Mouse (Mus musculus) hindbrain, embryonic 12.5 days (tissue): ENCODE data around the gene Fads1. TPM values are rescaled to one million over a fixed set of nuclear protein-coding genes. Genes with fewer than 3 reads are reported as not detected.
A peak's percentile ranks its signal among the peaks of the same experiment; 100 is the strongest.

Source experiments
- ATAC-seq: fragments of 200-750 bp; cut with Nextera tagmentation; 2 replicates; pipeline ENCODE4 v1.8.0; 2017; ENCODE audit warnings: moderate TSS enrichment; ENCODE audit not compliant: low FRiP score
- H3K27ac ChIP-seq: fragments of 300-500 bp; sonication (generic); 2 replicates; pipeline ENCODE4 v1.5.1; 2016; ENCODE audit warnings: mild to moderate bottlenecking
- H3K27me3 ChIP-seq: fragments of 300-500 bp; sonication (generic); 2 replicates; pipeline ENCODE4 v1.6.1; 2016; ENCODE audit warnings: mild to moderate bottlenecking
- H3K36me3 ChIP-seq: fragments of 300-500 bp; sonication (generic); 2 replicates; pipeline ENCODE4 v1.6.1; 2016; ENCODE audit warnings: mild to moderate bottlenecking
- H3K4me1 ChIP-seq: fragments of 300-500 bp; sonication (generic); 2 replicates; pipeline ENCODE4 v1.6.1; 2016
- H3K4me2 ChIP-seq: fragments of 300-500 bp; sonication (generic); replicated peaks from 2 replicates; pipeline ENCODE4 v1.6.1; 2016; ENCODE audit warnings: mild to moderate bottlenecking
- H3K4me3 ChIP-seq: fragments of 300-500 bp; sonication (generic); 2 replicates; pipeline ENCODE4 v1.5.1; 2016; ENCODE audit warnings: mild to moderate bottlenecking
- H3K9ac ChIP-seq: fragments of 300-500 bp; sonication (generic); 2 replicates; pipeline ENCODE4 v1.6.1; 2016; ENCODE audit warnings: mild to moderate bottlenecking, moderate library complexity
- H3K9me3 ChIP-seq: fragments of 300-500 bp; sonication (generic); replicated peaks from 2 replicates; pipeline ENCODE4 v1.6.1; 2016; ENCODE audit warnings: mild to moderate bottlenecking
- WGBS: fragments of 180-500 bp; shearing (Covaris S2); methylation state at CpG from one replicate; pipeline ENCODE4 v1.1.7; 2016; 5-methylcytosine and 5-hydroxymethylcytosine counted together
- polyA plus RNA-seq: library from polyadenylated mRNA; unstranded; fragments of >200 nt; fragmentation: Nextera tagmentation; extraction: Ambion mirVana; gene quantifications from 2 replicates; pipeline ENCODE4 v1.2.1, GENCODE M21; 2016

The Fads1 gene
- polyA plus RNA-seq, 1 experiment from 2014 or later: 175 TPM

DNA sequence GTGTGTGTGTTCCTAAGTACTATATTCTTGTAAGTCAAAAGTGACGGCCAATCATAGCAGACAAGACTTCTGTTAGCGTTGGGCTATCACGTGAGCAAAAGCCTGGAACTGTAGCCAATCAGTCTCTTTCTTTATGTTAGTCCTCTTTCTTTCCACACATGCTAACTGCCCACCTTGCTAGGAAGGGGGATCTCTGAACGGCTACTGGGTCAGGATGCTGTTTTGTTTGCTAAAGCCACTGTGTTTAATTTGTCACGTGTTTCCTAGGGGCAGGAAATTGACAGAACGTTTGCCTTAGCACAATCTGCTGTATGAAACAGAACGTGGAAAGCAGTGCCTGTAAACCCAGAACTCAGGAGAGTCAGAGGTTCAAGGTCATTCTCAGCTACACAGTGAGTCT is 546 bp upstream of the Fads1 start:
- H3K4me3 ChIP-seq: peak overlapping the region; percentile 79
- peak overlapping the region; percentile 76 for H3K27ac ChIP-seq

DNA sequence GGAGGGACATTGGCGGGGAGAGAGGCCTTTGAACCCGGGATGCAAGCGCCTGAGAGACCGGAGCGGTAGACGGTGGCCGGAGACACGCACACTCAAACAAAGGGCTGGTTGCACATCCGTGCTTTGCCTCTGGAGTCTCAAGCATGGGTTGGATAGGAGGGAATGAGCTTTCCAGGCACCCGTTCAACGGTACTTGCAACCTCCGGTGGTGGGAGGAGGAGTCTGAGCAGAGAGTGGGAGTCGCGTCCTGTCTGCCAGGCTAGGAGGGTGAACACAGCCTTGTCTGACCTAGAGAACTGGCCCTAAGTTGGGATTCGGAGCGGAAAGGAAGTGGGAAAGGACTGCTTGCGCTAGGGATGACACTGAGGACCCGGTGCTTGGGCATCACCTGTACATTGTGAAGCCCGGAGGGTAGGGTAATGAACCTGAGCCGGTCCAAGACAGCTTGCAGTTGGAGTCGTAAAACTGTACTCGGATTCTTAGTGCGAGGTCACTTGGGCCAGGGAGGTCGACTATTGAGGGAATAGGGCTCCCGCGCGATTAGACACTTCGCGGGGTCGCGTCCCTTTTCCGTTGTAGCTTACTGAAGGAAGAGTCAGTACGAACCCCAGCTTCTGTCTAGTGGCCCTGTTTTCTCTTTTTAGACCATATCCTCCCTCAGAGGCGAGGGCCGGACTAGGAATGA is 753 bp downstream of the Fads1 start:
- H3K4me3 ChIP-seq: peak overlapping the region; percentile 79
- H3K36me3 ChIP-seq: peaks cover 35% of the 10 kb centered on the region
- H3K9ac ChIP-seq: peak overlapping the region; percentile 89
- peak; percentile 79 for ATAC-seq
- WGBS: under 1% methylated on average over 35 of the region's 35 CpGs
- peak overlapping the region; percentile 71 for H3K4me2 ChIP-seq
- peak overlapping the region; percentile 95 for H3K27ac ChIP-seq
- no peaks in the 10 kb centered on the region; the same call in 1 of the 2 replicates for H3K9me3 ChIP-seq
- no peaks in the 10 kb centered on the region for H3K27me3 ChIP-seq
- peaks cover 34% of the 10 kb centered on the region for H3K4me1 ChIP-seq

More for the DNA sequence above, 546 bp upstream of the Fads1 start:
- ATAC-seq: no peak
- H3K9ac ChIP-seq: peak overlapping the region; percentile 45; the same call in 1 of the 2 replicates
- peaks cover 22% of the 10 kb centered on the region for H3K36me3 ChIP-seq
- H3K4me2 ChIP-seq: peak overlapping the region; percentile 71
- no peaks in the 10 kb centered on the region; the same call in 1 of the 2 replicates for H3K9me3 ChIP-seq
- peaks cover 28% of the 10 kb centered on the region for H3K4me1 ChIP-seq
- 36% methylated on average over 7 of the region's 7 CpGs for WGBS
- no peaks in the 10 kb centered on the region for H3K27me3 ChIP-seq

DNA sequence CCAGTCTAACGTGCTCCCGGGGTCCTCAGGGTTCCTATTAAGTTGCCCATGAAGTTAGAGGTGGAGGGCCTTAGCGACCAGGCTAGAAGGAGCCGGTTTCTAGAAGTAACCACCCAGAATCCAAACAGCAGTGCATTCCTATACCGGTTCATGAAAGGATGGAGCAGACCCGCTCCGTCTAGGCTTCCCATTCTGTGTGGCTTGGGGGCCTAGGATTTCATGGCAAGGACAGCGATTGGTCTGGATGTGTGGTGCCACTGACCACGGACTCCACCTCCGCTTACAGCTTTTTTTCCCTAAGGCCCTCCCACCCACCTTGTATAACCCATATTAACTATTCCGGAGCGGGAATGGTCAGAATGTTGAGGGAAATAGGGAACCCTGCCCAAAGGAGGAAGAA is 1.4 kb downstream of the Fads1 start:
- Histone ChIP-seq H3K9me3 (no peaks in the 10 kb centered on the region), H3K27ac (peak overlapping the region; percentile 95), H3K4me2 (peak overlapping the region; percentile 71), H3K4me1 (peaks cover 34% of the 10 kb centered on the region), H3K27me3 (no peaks in the 10 kb centered on the region), H3K9ac (peak overlapping the region; percentile 89), H3K4me3 (peak overlapping the region; percentile 79), H3K36me3 (peaks cover 42% of the 10 kb centered on the region)
- WGBS: 8% methylated on average over 12 of the region's 12 CpGs
- ATAC-seq: no peak

DNA sequence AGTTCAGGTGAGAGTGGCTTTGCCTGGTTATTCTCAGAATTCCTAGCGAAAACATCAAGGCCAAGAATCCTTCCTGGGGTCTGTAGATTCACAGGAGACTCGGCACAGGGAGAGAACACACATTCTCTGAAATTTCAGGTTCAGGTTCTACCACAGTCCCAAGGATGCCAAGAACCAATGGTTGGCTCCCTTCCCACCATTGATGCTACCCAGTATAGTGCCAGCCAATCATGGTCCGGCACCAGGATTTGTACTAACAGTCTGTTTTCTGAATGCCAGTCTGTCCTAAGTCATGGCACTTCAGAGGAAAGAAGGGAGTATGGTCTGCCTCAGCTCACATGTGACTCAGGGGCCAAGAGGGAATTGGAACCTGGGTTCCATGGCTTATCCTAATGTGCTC is 3.2 kb downstream of the Fads1 start:
- Histone ChIP-seq H3K27me3 (no peaks in the 10 kb centered on the region), H3K9me3 (no peaks in the 10 kb centered on the region), H3K27ac (no peak overlapping the region), H3K9ac (no peak overlapping the region), H3K4me3 (no peak overlapping the region), H3K36me3 (peaks cover 59% of the 10 kb centered on the region), H3K4me2 (no peak overlapping the region), H3K4me1 (peaks cover 34% of the 10 kb centered on the region)
- ATAC-seq: no peak
- 95% methylated on average over 3 of the region's 3 CpGs for WGBS

DNA sequence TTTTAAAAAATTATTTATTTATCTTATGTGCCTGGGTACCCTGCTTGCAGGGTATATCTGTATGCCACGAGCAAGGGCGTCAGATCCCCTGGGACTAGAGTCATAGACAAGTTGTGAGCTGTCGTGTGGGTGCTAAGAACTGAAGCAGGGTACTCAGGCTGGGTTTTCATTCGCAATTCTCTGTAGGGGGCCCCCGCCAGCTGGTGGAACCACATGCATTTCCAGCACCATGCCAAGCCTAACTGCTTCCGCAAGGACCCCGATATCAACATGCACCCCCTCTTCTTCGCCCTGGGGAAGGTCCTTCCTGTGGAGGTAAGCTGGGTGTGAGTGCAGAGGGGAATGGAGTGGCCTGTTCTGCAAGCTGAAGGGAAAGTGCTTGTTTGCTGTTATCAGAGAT is 3.9 kb downstream of the Fads1 start:
- no peak for ATAC-seq
- Histone ChIP-seq H3K4me1 (peaks cover 34% of the 10 kb centered on the region), H3K4me3 (no peak overlapping the region), H3K4me2 (no peak overlapping the region), H3K9me3 (no peaks in the 10 kb centered on the region), H3K36me3 (peaks cover 65% of the 10 kb centered on the region), H3K27me3 (no peaks in the 10 kb centered on the region), H3K27ac (no peak overlapping the region), H3K9ac (no peak overlapping the region)
- 88% methylated on average over 8 of the region's 8 CpGs for WGBS

DNA sequence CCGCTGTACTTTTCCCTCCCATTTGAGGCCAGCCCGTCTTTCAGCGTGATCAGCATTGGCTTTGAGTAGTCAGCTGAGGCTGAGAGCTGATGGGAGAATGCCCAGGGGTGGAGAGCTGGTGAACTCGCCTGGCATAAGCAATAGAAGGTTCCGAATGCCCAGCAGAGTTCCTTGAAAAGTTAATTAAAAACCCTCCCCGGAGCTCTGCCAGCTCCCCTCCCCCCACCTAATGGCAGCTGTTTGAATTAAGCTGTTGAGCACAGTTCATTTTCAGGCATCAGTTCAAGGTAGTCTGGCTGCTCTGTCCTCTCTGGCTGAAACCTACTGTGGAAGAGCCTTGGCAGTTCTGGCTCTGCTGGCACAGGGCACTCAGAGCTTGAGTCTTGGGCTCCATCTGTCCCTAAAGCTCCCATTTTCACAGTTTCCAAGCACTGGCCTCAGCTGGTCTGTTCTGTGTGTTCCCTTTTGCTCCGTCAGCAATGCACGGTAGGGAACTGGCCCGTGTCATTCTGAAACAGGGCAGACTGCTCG is 5.7 kb downstream of the Fads1 start:
- Histone ChIP-seq H3K27me3 (no peaks in the 10 kb centered on the region), H3K9me3 (no peaks in the 10 kb centered on the region), H3K27ac (peak overlapping the region; percentile 41; the same call in 1 of the 2 replicates), H3K9ac (no peak overlapping the region), H3K4me1 (peaks cover 29% of the 10 kb centered on the region), H3K36me3 (peaks cover 83% of the 10 kb centered on the region), H3K4me3 (no peak overlapping the region), H3K4me2 (no peak overlapping the region)
- WGBS: 73% methylated on average over 10 of the region's 10 CpGs
- no peak for ATAC-seq

DNA sequence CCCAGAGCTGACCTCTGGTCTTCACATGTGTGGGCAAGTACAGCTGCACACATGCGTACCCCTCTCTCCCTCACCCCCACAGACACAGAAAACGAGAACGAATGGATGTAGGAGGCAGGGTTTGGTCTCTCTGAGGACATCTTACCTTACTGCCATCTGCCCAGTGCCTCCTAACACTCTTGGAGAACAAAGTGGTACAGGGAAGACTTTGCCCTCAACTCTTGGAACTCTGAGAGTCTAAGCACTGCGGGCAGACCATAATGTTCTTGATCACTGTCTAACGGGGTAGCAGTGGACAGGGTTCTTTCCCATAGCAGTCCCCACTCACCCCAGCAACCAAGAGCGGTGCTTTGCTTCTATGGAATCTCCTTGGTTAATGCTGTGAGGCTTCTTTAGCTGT is 6.3 kb downstream of the Fads1 start:
- 95% methylated on average over 6 of the region's 6 CpGs for WGBS
- H3K9ac ChIP-seq: no peak overlapping the region
- H3K36me3 ChIP-seq: peaks cover 89% of the 10 kb centered on the region
- no peaks in the 10 kb centered on the region for H3K27me3 ChIP-seq
- no peak for ATAC-seq
- H3K9me3 ChIP-seq: no peaks in the 10 kb centered on the region
- no peak overlapping the region for H3K4me3 ChIP-seq
- H3K4me1 ChIP-seq: peaks cover 29% of the 10 kb centered on the region
- H3K4me2 ChIP-seq: no peak overlapping the region
- no peak overlapping the region for H3K27ac ChIP-seq

DNA sequence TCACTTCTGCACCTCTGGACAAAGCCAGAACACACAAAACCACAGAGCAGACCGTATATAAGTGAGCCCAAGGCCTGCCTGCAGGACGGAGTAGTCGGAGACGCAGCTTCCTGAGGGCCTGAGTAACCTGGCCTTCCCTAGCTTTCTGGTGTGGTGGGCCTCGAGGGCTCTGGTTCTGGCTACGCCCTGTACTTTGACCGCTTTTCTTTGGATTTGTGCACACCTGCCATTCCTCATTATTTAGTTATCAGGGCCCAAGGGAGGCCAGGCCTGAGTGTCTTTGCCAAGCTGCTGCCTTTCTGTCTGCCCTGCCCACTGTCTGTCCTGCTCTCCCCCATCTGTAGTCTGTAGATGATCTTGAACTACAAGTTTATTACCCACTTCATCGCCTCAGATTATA is 7.3 kb downstream of the Fads1 start:
- Histone ChIP-seq H3K4me3 (no peak overlapping the region), H3K36me3 (peaks cover 98% of the 10 kb centered on the region), H3K4me2 (no peak overlapping the region), H3K27ac (no peak overlapping the region), H3K27me3 (no peaks in the 10 kb centered on the region), H3K9me3 (no peaks in the 10 kb centered on the region), H3K4me1 (peaks cover 21% of the 10 kb centered on the region), H3K9ac (no peak overlapping the region)
- ATAC-seq: no peak
- WGBS: 95% methylated on average over 8 of the region's 8 CpGs

DNA sequence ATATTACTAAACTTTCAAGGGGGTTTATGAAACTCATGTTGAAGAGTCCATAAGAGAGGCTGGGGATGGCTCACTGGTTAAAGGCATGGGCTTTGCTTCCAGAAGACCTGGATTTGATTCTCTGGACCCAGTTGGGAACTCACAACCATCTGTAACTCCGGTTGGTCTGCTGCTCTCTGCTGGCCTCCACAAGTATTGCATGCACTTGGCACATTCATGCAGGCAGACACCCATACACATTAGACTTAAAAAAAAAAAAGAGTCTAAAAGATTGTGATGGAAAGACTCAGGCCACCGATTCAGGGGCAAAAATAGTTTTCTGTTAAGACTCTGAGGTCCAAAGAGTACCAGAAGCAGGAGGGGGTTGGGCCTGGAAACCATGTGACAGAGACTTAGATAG is 8.1 kb downstream of the Fads1 start:
- no peak overlapping the region for H3K4me2 ChIP-seq
- WGBS: 61% methylated on average over 2 of the region's 2 CpGs
- H3K9me3 ChIP-seq: no peaks in the 10 kb centered on the region
- no peak for ATAC-seq
- H3K27ac ChIP-seq: no peak overlapping the region
- no peak overlapping the region for H3K4me3 ChIP-seq
- no peak overlapping the region for H3K9ac ChIP-seq
- peaks cover 12% of the 10 kb centered on the region for H3K4me1 ChIP-seq
- peaks cover 98% of the 10 kb centered on the region for H3K36me3 ChIP-seq
- H3K27me3 ChIP-seq: no peaks in the 10 kb centered on the region

DNA sequence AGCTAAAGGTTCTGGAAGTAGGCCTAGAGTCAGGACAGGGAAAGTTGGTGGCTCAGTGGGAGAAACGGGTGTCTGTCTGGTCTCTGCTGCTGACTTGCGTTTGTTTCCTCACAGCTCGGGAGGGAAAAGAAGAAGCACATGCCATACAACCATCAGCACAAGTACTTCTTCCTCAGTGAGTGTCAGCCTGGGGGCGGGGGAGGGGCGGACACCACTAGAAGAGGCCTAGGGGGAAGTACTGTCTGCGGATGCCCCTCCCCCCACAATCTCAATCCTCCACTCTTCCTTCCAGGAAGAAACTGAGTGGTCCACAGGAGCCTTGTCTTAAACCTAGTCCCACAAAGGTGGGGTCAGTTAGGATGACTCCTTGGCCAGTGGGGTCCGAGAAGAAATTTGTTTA is 8.6 kb downstream of the Fads1 start:
- Histone ChIP-seq H3K4me2 (no peak overlapping the region), H3K4me1 (peaks cover 8% of the 10 kb centered on the region), H3K27ac (no peak overlapping the region), H3K9me3 (no peaks in the 10 kb centered on the region), H3K4me3 (no peak overlapping the region), H3K9ac (no peak overlapping the region), H3K27me3 (no peaks in the 10 kb centered on the region), H3K36me3 (peaks cover 98% of the 10 kb centered on the region)
- ATAC-seq: no peak
- WGBS: 84% methylated on average over 7 of the region's 7 CpGs

DNA sequence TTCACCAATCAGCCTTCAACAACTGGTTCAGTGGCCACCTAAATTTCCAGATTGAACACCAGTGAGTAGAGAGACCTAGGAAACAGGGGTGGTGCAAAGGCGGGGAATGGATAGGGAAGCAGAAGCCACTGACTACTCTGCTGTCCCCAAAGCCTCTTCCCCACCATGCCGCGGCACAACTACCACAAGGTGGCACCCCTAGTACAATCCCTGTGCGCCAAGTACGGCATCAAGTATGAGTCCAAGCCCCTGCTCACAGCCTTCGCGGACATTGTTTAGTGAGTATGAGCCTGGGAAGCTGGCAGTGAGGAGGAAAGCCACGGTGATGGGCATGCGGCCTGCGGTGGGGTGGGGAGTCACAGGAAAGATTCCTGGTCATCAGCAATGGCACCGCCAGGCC is 11.6 kb downstream of the Fads1 start:
- Histone ChIP-seq H3K9me3 (no peaks in the 10 kb centered on the region), H3K36me3 (peaks cover 80% of the 10 kb centered on the region), H3K27me3 (no peaks in the 10 kb centered on the region), H3K27ac (no peak overlapping the region), H3K9ac (no peak overlapping the region), H3K4me1 (no peaks in the 10 kb centered on the region), H3K4me2 (no peak overlapping the region), H3K4me3 (no peak overlapping the region)
- ATAC-seq: no peak
- 88% methylated on average over 11 of the region's 11 CpGs for WGBS

DNA sequence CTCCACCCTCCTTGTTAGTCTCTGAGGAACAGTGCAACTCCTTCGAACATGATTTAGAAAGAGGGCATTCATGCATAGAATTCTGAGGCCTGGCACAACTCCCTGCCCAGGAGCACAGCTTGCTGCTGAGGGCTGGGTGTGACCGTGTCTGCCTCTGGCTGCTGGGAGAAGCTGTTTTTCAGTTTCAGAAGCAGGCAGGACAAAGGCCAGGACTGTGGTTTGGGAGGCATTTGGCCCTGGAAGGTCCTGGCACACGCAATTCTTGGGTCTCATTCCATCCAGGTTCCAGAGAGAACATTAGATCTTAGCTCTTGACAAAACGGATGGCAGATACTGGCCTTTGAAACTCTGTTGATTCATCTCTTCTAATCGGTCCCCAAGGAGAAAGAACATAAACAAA is 12.6 kb downstream of the Fads1 start:
- H3K4me1 ChIP-seq: no peaks in the 10 kb centered on the region
- no peak overlapping the region for H3K4me2 ChIP-seq
- no peaks in the 10 kb centered on the region for H3K9me3 ChIP-seq
- no peak for ATAC-seq
- no peaks in the 10 kb centered on the region for H3K27me3 ChIP-seq
- no peak overlapping the region for H3K4me3 ChIP-seq
- no peak overlapping the region for H3K9ac ChIP-seq
- H3K36me3 ChIP-seq: peaks cover 79% of the 10 kb centered on the region
- H3K27ac ChIP-seq: no peak overlapping the region
- WGBS: 78% methylated on average over 5 of the region's 5 CpGs

DNA sequence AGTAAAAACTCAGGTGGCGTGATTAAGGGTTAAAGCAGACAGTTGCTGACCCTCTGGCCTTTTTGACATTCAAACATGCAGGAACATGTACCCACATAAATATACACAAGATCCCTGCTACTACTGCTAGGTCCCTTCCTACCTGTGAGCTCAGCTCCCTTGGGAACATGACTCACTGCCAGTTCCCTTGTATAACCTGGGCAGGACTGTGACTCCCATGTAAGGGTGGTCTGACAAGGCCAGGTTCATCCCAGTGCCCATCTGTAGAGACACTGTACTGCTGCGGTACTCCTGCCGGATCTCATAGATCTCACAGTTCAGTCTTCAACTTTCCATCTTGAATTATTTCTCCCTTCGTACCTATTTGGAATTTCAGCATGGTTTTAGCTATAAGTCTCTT is 14.4 kb downstream of the Fads1 start:
- no peaks in the 10 kb centered on the region for H3K4me1 ChIP-seq
- no peak overlapping the region for H3K4me2 ChIP-seq
- ATAC-seq: no peak
- no peak overlapping the region for H3K27ac ChIP-seq
- no peak overlapping the region for H3K9ac ChIP-seq
- no peak overlapping the region for H3K4me3 ChIP-seq
- peaks cover 71% of the 10 kb centered on the region for H3K36me3 ChIP-seq
- no peaks in the 10 kb centered on the region for H3K9me3 ChIP-seq
- WGBS: 95% methylated on average over 4 of the region's 4 CpGs
- no peaks in the 10 kb centered on the region for H3K27me3 ChIP-seq
